In genomic region chr12:51704572-51704971, GRCm38 (mm10) we compare ENCODE assay signal across 27 mouse cellular contexts. TPM values are rescaled to one million over a fixed set of nuclear protein-coding genes. Genes with fewer than 3 reads are reported as not detected.
A peak's percentile ranks its signal among the peaks of the same experiment; 100 is the strongest.
DNase-seq lines count a peak whose midpoint lies in the region; ATAC-seq and TF ChIP-seq lines count a peak whose summit lies in the region.
"Had no signal": no experiment of that assay in that cellular context is flagged by ENCODE, and none has a peak within 500 bp of the region (broad histone marks: within the 10 kb centered on the region; RNA-seq: fewer than 3 reads in every experiment).

No protein-coding gene starts in this region.

- no peak overlapping the region for H3K4me2 ChIP-seq in lung, postnatal 0 days (replicated peaks; ENCODE audit: low read depth, low read length)
- H3K4me2 ChIP-seq: forebrain, embryonic 15.5 days; heart, embryonic 15.5 days; hindbrain, embryonic 15.5 days; midbrain, embryonic 13.5 days had no signal

- peak; percentile 49 for ATAC-seq in lung, postnatal 0 days
- ATAC-seq in common myeloid progenitor, adult 5-6 weeks (replicated peaks; ENCODE audit: low read depth, poor library complexity, severe bottlenecking), result peak; percentile 17; the same call in 1 of the 2 replicates
- ATAC-seq: CD4-positive, CD25-positive, alpha-beta regulatory T cell, adult 4 months; forebrain, embryonic 15.5 days; inflammation-experienced regulatory T-cells, adult 6 months had no signal

- no peak for TF ChIP-seq EP300 in heart, adult 2 months (IDR thresholded peaks at IDR 0.05; ENCODE audit: insufficient read depth, low read depth, low read length)
- TF ChIP-seq EP300 in lung, postnatal 0 days (IDR thresholded peaks at IDR 0.05), result peak; percentile 53; the same call in 1 of the 2 replicates

- TF ChIP-seq CTCF in heart, adult 2 months (IDR thresholded peaks at IDR 0.05), result no peak
- TF ChIP-seq CTCF in lung, postnatal 0 days (IDR thresholded peaks at IDR 0.05), result no peak

- H3K4me1 ChIP-seq in heart, adult 2 months (ENCODE audit: control insufficient read depth, insufficient read depth, low read length), result peaks cover 15% of the 10 kb centered on the region
- no peaks in the 10 kb centered on the region for H3K4me1 ChIP-seq in lung, postnatal 0 days (ENCODE audit: insufficient read depth, low read depth, low read length)
- H3K4me1 ChIP-seq: forebrain, embryonic 15.5 days; hindbrain, embryonic 15.5 days had no signal

- no peaks in the 10 kb centered on the region for H3K9me3 ChIP-seq in lung, postnatal 0 days (ENCODE audit: low read length)
- H3K9me3 ChIP-seq: forebrain, embryonic 15.5 days; heart, embryonic 15.5 days; hindbrain, embryonic 15.5 days had no signal

- no peak overlapping the region for H3K9ac ChIP-seq in heart, adult 2 months (ENCODE audit: low read depth, low read length)
- no peak overlapping the region for H3K9ac ChIP-seq in lung, postnatal 0 days (replicated peaks; ENCODE audit: low read depth)
- H3K9ac ChIP-seq: forebrain, embryonic 15.5 days; heart, embryonic 15.5 days; hindbrain, embryonic 15.5 days; midbrain, embryonic 13.5 days had no signal

- H3K79me2 ChIP-seq in heart, adult 2 months (replicated peaks; ENCODE audit: control insufficient read depth, insufficient read depth, low read length), result peaks cover 1% of the 10 kb centered on the region; the same call in 1 of the 2 replicates

- WGBS in heart, adult 2 months, result 77% methylated on average over 7 of the region's 7 CpGs
- 66% methylated on average over 7 of the region's 7 CpGs for WGBS in lung, postnatal 0 days

- no peaks in the 10 kb centered on the region for H3K36me3 ChIP-seq in heart, adult 2 months (ENCODE audit: control insufficient read depth, insufficient read depth, low read length)
- H3K36me3 ChIP-seq in lung, postnatal 0 days (ENCODE audit: insufficient read depth, low read length), result no peaks in the 10 kb centered on the region; the same call in 1 of the 2 replicates
- H3K36me3 ChIP-seq: forebrain, embryonic 15.5 days; heart, embryonic 15.5 days; hindbrain, embryonic 15.5 days; midbrain, embryonic 13.5 days had no signal

- no peak for DNase-seq in heart, adult 2 months
- DNase-seq in heart, adult 9 months (ENCODE audit: low spot score in 2 of 2), result no peak
- no peak for DNase-seq in lung, postnatal 0 days (ENCODE audit: low spot score)
- no peak for DNase-seq in lung, postnatal 25 days (ENCODE audit: low spot score)
- DNase-seq in lung, postnatal 4 days, result peak; percentile 23 to 30
- DNase-seq in embryo, embryonic 10.5 days (ENCODE audit: low spot score), result no peak
- DNase-seq: adrenal gland, adult 8-10 months; cerebellum, adult 2 months; cerebellum, postnatal 14 days; gastrocnemius, postnatal 14 days; heart, adult 18-20 months; heart, postnatal 36 days; kidney, adult 11 months; kidney, postnatal 14 days; layer of hippocampus, adult 9-11 months; spleen, adult 18-20 months; thymus, adult 18-20 months; thymus, postnatal 25 days had no signal

- peak overlapping the region; percentile 47 for H3K27ac ChIP-seq in heart, adult 2 months
- peak overlapping the region; percentile 32; the same call in 1 of the 2 replicates for H3K27ac ChIP-seq in lung, postnatal 0 days (ENCODE audit: low read length)
- H3K27ac ChIP-seq: forebrain, embryonic 15.5 days; heart, embryonic 15.5 days; hindbrain, embryonic 15.5 days; midbrain, embryonic 13.5 days; stomach, postnatal 0 days had no signal

- no peak overlapping the region for H3K4me3 ChIP-seq in heart, adult 2 months
- H3K4me3 ChIP-seq in lung, postnatal 0 days (ENCODE audit: low read depth, low read length), result no peak overlapping the region
- H3K4me3 ChIP-seq: forebrain, embryonic 15.5 days; heart, embryonic 15.5 days; hindbrain, embryonic 15.5 days; midbrain, embryonic 13.5 days had no signal

- H3K27me3 ChIP-seq in heart, adult 2 months (ENCODE audit: control insufficient read depth, insufficient read depth, low read length), result no peaks in the 10 kb centered on the region
- H3K27me3 ChIP-seq in lung, postnatal 0 days (replicated peaks; ENCODE audit: insufficient read depth, low read length), result no peaks in the 10 kb centered on the region
- H3K27me3 ChIP-seq: forebrain, embryonic 15.5 days; heart, embryonic 15.5 days; hindbrain, embryonic 15.5 days; megakaryocyte, embryonic 14.5 days; midbrain, embryonic 13.5 days had no signal

- intact Hi-C loops in heart, adult 2 months (cut with DNase I), result no loop called here

- TF ChIP-seq POLR2A in heart, adult 2 months (IDR thresholded peaks at IDR 0.05; ENCODE audit: insufficient read depth, low read depth, low read length), result no peak

RNA-seq across cellular contexts. Expression of gene Strn3, which starts 12.9 kb away (rescaled TPM):
- 100 to 1,000 TPM; 106 to 114 TPM for total RNA-seq in heart, adult 2 months (2021)
- polyA plus RNA-seq in heart, adult 2 months (2012; rRNA removed), result 24.6 and 57.9 TPM in 2 replicates
- 34.2 and 34.8 TPM in 2 replicates for polyA plus RNA-seq in lung, postnatal 0 days (2015; fragmentation: Nextera tagmentation; extraction: Ambion mirVana)
- total RNA-seq in common myeloid progenitor, adult 5-6 weeks (2017), result 72.2 and 76.2 TPM in 2 replicates

RNA-seq across cellular contexts. Expression of gene Ap4s1, which starts 13.7 kb away (rescaled TPM):
- 10 to 100 TPM; 52.0 to 65.4 TPM for total RNA-seq in heart, adult 2 months (2021)
- polyA plus RNA-seq in heart, adult 2 months (2012; rRNA removed), result 20.4 and 31.1 TPM in 2 replicates
- 30.8 and 35.1 TPM in 2 replicates for polyA plus RNA-seq in lung, postnatal 0 days (2015; fragmentation: Nextera tagmentation; extraction: Ambion mirVana)
- total RNA-seq in common myeloid progenitor, adult 5-6 weeks (2017), result 22.6 and 30.6 TPM in 2 replicates

Comparison
In these comparisons a context has a peak if more than half of its experiments do, and no peak if none do; other contexts are left out.
1. DNase-seq: peak in lung, postnatal 4 days (2 of 2); none in heart, adult 2 months (0 of 2), heart, adult 9 months (0 of 2), lung, postnatal 0 days (single experiment), lung, postnatal 25 days (single experiment) and embryo, embryonic 10.5 days (single experiment).